Mouse (Mus musculus): Measurements from ENCODE around the gene Nacc1. TPM values are rescaled to one million over a fixed set of nuclear protein-coding genes. Genes with fewer than 3 reads are reported as not detected.

Gene Nacc1
- total and polyA plus RNA-seq, 3 experiments, result 42.5 to 106 TPM; not detected in 1

DNA sequence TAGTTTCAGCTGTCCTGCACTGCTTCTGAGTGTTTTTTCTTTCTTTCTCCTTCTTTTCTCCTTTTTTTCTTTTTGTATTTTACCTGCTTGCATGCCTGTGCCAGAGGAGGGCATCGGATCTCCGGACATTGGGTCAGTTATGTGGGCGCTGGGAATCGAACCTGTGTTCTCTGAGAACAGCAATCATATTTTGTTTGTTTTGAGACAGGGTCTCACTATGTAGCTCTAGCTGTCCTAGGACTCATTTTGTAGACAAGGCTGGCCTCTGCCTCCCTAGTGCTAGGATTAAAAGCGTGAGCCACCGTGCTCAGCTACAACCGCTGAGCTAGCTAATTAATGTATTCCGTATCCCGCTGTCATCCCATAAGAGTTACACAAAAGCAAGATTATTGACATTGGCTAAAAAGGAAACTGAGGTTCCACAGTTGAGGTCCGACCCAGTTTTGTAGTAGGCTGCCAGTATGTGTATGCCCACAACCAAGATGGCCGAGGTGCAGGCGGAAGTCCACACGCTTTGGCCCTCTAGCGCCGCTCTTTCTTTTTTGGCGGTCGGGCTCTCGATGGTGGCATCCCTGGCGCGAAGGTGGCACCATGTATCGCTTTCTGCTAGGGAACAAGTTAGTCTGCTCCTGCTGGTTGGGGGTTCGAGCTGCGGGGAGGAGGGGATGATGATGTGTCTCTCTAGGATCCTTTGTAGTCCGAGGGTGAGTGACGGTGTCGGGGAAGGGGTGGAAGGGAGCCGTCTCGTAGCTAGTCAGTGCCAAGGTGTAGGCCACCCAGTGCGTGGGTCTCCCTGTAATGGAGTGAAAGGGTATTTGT is 22.9 kb downstream of the Nacc1 start (continued):
- TF ChIP-seq TBP (IDR thresholded peaks at IDR 0.05; ENCODE audit: low read depth, low read length), result peak; percentile 66
- TF ChIP-seq POLR2AphosphoS5 (IDR thresholded peaks at IDR 0.05; ENCODE audit: borderline replicate concordance, low read depth, low read length), result no peak
- no peak for TF ChIP-seq JUND (IDR thresholded peaks at IDR 0.05; ENCODE audit: low read depth, low read length)
- peak; percentile 74 for TF ChIP-seq ELF1 (IDR thresholded peaks at IDR 0.05; ENCODE audit: low read depth, low read length)

GRCm38 (mm10) chr8:84663483-84664327 is 24.0 kb downstream of the Nacc1 start:
- Histone ChIP-seq H3K27ac (ENCODE audit: control insufficient read depth, low read depth, low read length) (peak overlapping the region; percentile 97), H3K79me2 (ENCODE audit: control insufficient read depth, insufficient read depth, low read length, poor library complexity) (peaks cover 52% of the 10 kb centered on the region), H3K9ac (ENCODE audit: control insufficient read depth, low read depth, low read length, poor library complexity, severe bottlenecking) (peak overlapping the region; percentile 95), H3K36me3 (ENCODE audit: control insufficient read depth in 1 of 2, insufficient read depth in 2 of 2, low read length in 2 of 2) (peaks cover 0 to 15% of the 10 kb centered on the region in 2 experiments; a peak in 2 of 4 replicates), H3K4me1 (ENCODE audit: control insufficient read depth in 1 of 2, insufficient read depth in 2 of 2, low read length in 2 of 2) (peaks cover 0 to 26% of the 10 kb centered on the region in 2 experiments; a peak in 2 of 4 replicates), H3K27me3 (ENCODE audit: control insufficient read depth in 1 of 2, insufficient read depth in 2 of 2, low read length in 2 of 2) (no peaks in the 10 kb centered on the region), H3K4me3 (ENCODE audit: control insufficient read depth in 1 of 2, insufficient read depth in 1 of 2, low read depth in 2 of 2, low read length in 2 of 2) (peak overlapping the region; percentile 58 to 93), H3K9me3 (replicated peaks; ENCODE audit: insufficient read depth, low read length) (no peaks in the 10 kb centered on the region)
- peak; percentile 99 for DNase-seq (ENCODE audit: low read depth, low spot score)
- TF ChIP-seq MXI1 (IDR thresholded peaks at IDR 0.05; ENCODE audit: low read depth, low read length) (peak; percentile 63; the same call in 1 of the 2 replicates), ZMIZ1 (IDR thresholded peaks at IDR 0.05; ENCODE audit: low read depth, low read length) (peak; percentile 93), ZC3H11A (IDR thresholded peaks at IDR 0.05; ENCODE audit: low read depth, low read length) (no peak), POLR2AphosphoS5 (IDR thresholded peaks at IDR 0.05; ENCODE audit: borderline replicate concordance, low read depth, low read length) (no peak), MAFK (IDR thresholded peaks at IDR 0.05; ENCODE audit: borderline replicate concordance, low read depth, low read length) (no peak), ETS1 (IDR thresholded peaks at IDR 0.05; ENCODE audit: low read depth, low read length) (peak; percentile 93), KAT2A (conservative IDR thresholded peaks at IDR 0.05; ENCODE audit: low read depth, low read length) (peak; percentile 66; the same call in 1 of the 2 replicates), MYB (IDR thresholded peaks at IDR 0.05; ENCODE audit: low read depth, low read length) (no peak), TBP (IDR thresholded peaks at IDR 0.05; ENCODE audit: low read depth, low read length) (peak; percentile 94), SMC3 (IDR thresholded peaks at IDR 0.05; ENCODE audit: low read depth, low read length) (no peak), E2F4 (IDR thresholded peaks at IDR 0.05; ENCODE audit: borderline replicate concordance, low read depth, low read length) (peak; percentile 97), HCFC1 (IDR thresholded peaks at IDR 0.05; ENCODE audit: low read depth, low read length) (peak; percentile 81), JUND (IDR thresholded peaks at IDR 0.05; ENCODE audit: low read depth, low read length) (no peak), GATA1 (IDR thresholded peaks at IDR 0.05; ENCODE audit: low read depth, low read length) (no peak), GABPA (IDR thresholded peaks at IDR 0.05; ENCODE audit: low read depth, low read length) (no peak), RAD21 (IDR thresholded peaks at IDR 0.05; ENCODE audit: low read depth, low read length) (no peak), POLR2AphosphoS2 (IDR thresholded peaks at IDR 0.05; ENCODE audit: low read length) (peak; percentile 91), BHLHE40 (IDR thresholded peaks at IDR 0.05; ENCODE audit: borderline replicate concordance, low read depth, low read length) (no peak), SIN3A (IDR thresholded peaks at IDR 0.05; ENCODE audit: low read length) (peak; percentile 97), RCOR1 (IDR thresholded peaks at IDR 0.05; ENCODE audit: low read depth, low read length) (no peak), USF2 (IDR thresholded peaks at IDR 0.05; ENCODE audit: borderline replicate concordance in 1 of 2, insufficient read depth in 1 of 2, low read depth in 1 of 2, low read length in 2 of 2) (no peak), NELFE (IDR thresholded peaks at IDR 0.05; ENCODE audit: low read depth, low read length) (peak; percentile 97), MEF2A (IDR thresholded peaks at IDR 0.05; ENCODE audit: extremely low read depth, insufficient replicate concordance, low read depth, low read length, poor library complexity, severe bottlenecking) (peak; percentile 96), ZKSCAN1 (IDR thresholded peaks at IDR 0.05; ENCODE audit: low read depth, low read length) (no peak), MAX (IDR thresholded peaks at IDR 0.05; ENCODE audit: low read length) (peak; percentile 75), TCF12 (IDR thresholded peaks at IDR 0.05; ENCODE audit: low read depth, low read length) (peak; percentile 69), ZNF384 (IDR thresholded peaks at IDR 0.05; ENCODE audit: low read depth, low read length) (no peak), TAL1 (IDR thresholded peaks at IDR 0.05; ENCODE audit: low read length) (no peak), ELF1 (IDR thresholded peaks at IDR 0.05; ENCODE audit: low read depth, low read length) (peak; percentile 88), UBTF (IDR thresholded peaks at IDR 0.05; ENCODE audit: borderline replicate concordance, insufficient read depth, low read depth, low read length) (0 out of 2 replicates have a peak, but pooled peaks have one; percentile 5)
